Mouse (Mus musculus): ENCODE results near the gene Zfp420. TPM values are rescaled to one million over a fixed set of nuclear protein-coding genes. Genes with fewer than 3 reads are reported as not detected.

Zfp420 gene
- polyA plus RNA-seq, 1 experiment from 2014 or later: 10.3 TPM

DNA sequence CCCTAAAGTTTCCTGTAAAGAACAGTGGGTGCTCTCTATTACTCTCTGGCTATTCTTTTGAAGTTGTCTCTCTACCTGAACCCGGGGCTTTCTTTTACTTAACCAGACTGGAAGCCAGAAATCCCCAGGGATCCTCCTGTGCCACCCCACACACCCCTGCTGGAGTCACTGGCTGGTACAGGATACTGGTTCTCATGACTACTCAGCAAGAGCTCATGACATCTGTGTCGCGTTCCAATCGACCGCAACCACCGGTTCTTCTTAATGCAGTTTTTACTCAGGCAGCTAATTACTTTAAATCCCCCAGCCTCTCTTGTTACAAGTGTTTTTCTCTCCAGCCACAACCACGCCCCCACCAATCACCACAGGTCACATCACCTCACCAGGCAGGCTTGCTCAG is 20.3 kb downstream of the Zfp420 start:
- no peaks in the 10 kb centered on the region for H3K4me1 ChIP-seq (ENCODE audit: control insufficient read depth, insufficient read depth, low read length)
- ATAC-seq (ENCODE audit: low FRiP score): no peak
- H3K27me3 ChIP-seq (ENCODE audit: control insufficient read depth, insufficient read depth, low read length): no peaks in the 10 kb centered on the region
- no peak overlapping the region for H3K4me2 ChIP-seq
- no peak for DNase-seq (ENCODE audit: low spot score, missing footprints)
- H3K27ac ChIP-seq (ENCODE audit: low read depth, low read length): no peak overlapping the region
- H3K36me3 ChIP-seq (ENCODE audit: control insufficient read depth, insufficient read depth, low read length): peaks cover 8% of the 10 kb centered on the region
- no peak overlapping the region for H3K4me3 ChIP-seq (ENCODE audit: low read depth, low read length)
- H3K9me3 ChIP-seq (ENCODE audit: control insufficient read depth, low read length): peaks cover 11% of the 10 kb centered on the region
- 84% methylated on average over 7 of the region's 7 CpGs for WGBS
- no peak overlapping the region for H3K9ac ChIP-seq (ENCODE audit: low read length)

DNA sequence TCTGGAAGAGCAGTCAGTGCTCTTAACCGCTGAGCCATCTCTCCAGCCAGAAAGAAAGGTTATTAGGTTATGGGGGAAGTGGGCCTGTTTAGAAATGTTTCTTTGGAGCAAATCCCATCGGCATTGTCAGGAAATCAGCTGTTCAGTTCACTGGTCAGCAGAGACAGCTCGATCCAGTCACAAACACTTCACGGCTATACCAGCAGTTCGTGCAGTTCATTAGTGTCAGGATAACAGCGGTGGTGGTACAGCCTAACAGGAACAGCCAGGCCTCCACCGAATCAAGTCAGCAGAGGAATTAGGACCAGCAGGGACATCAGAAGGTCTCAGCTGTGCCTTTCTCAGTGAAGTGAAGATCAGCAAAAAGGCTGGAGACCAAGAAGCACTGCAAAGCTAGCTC is 21.1 kb downstream of the Zfp420 start:
- no peak overlapping the region for H3K4me3 ChIP-seq (ENCODE audit: low read depth, low read length)
- H3K27ac ChIP-seq (ENCODE audit: low read depth, low read length): no peak overlapping the region
- no peak for DNase-seq (ENCODE audit: low spot score, missing footprints)
- H3K4me2 ChIP-seq: no peak overlapping the region
- WGBS: 90% methylated on average over 7 of the region's 7 CpGs
- no peak for ATAC-seq (ENCODE audit: low FRiP score)
- H3K4me1 ChIP-seq (ENCODE audit: control insufficient read depth, insufficient read depth, low read length): no peaks in the 10 kb centered on the region
- H3K9ac ChIP-seq (ENCODE audit: low read length): no peak overlapping the region
- H3K36me3 ChIP-seq (ENCODE audit: control insufficient read depth, insufficient read depth, low read length): no peaks in the 10 kb centered on the region; the same call in 1 of the 2 replicates
- peaks cover 6% of the 10 kb centered on the region for H3K9me3 ChIP-seq (ENCODE audit: control insufficient read depth, low read length)
- H3K27me3 ChIP-seq (ENCODE audit: control insufficient read depth, insufficient read depth, low read length): no peaks in the 10 kb centered on the region

DNA sequence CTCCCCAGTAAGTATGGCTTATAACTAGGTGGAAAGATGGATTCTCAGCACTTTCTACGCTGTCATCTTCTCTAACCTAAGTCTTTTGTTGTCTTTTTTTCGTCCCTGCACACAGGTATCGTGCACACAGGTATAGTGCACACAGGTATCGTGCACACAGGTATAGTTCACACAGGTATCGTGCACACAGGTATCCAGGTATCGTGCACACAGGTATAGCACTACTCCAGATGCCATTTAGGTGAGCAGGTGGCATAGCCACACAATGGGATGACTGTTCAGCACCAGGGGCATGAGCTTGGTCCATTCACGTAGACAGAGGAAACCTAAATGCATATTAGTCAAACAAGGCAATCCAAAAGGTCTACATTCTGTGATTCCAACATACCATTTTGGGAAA is 30.7 kb downstream of the Zfp420 start:
- Histone ChIP-seq H3K9ac (ENCODE audit: low read length) (no peak overlapping the region), H3K4me2 (no peak overlapping the region), H3K4me1 (ENCODE audit: control insufficient read depth, insufficient read depth, low read length) (no peaks in the 10 kb centered on the region), H3K9me3 (ENCODE audit: control insufficient read depth, low read length) (peaks cover 45% of the 10 kb centered on the region), H3K36me3 (ENCODE audit: control insufficient read depth, insufficient read depth, low read length) (peaks cover 46% of the 10 kb centered on the region), H3K4me3 (ENCODE audit: low read depth, low read length) (no peak overlapping the region), H3K27me3 (ENCODE audit: control insufficient read depth, insufficient read depth, low read length) (no peaks in the 10 kb centered on the region), H3K27ac (ENCODE audit: low read depth, low read length) (no peak overlapping the region)
- ATAC-seq (ENCODE audit: low FRiP score): no peak
- DNase-seq (ENCODE audit: low spot score, missing footprints): no peak
- 95% methylated on average over 7 of the region's 7 CpGs for WGBS

DNA sequence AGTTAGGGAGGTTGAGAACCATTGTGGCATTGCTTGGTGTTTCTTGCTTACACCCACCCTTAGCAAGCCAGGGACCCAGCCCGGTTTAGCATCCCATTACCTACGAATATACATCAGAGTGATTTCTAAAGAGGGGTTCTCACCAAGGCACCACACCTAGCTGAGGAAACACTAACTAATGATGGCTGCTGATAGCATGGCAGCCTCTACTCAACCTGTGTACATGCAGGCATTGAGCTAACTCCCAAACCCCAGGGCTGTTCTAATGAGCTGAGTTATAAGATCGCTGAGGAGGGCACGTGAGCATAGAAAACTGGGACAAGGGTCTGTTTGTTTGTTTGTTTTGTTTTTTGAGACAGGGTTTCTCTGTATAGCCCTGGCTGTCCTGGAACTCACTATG is 33.0 kb downstream of the Zfp420 start:
- H3K27me3 ChIP-seq (ENCODE audit: control insufficient read depth, insufficient read depth, low read length): no peaks in the 10 kb centered on the region
- H3K4me1 ChIP-seq (ENCODE audit: control insufficient read depth, insufficient read depth, low read length): no peaks in the 10 kb centered on the region
- whole genome bisulfite sequencing: 95% methylated on average over 4 of the region's 4 CpGs
- no peak overlapping the region for H3K9ac ChIP-seq (ENCODE audit: low read length)
- ATAC-seq (ENCODE audit: low FRiP score) (no peak), DNase-seq (ENCODE audit: low spot score, missing footprints) (no peak)
- H3K27ac ChIP-seq (ENCODE audit: low read depth, low read length): no peak overlapping the region
- H3K4me3 ChIP-seq (ENCODE audit: low read depth, low read length): no peak overlapping the region
- H3K9me3 ChIP-seq (ENCODE audit: control insufficient read depth, low read length): peaks cover 31% of the 10 kb centered on the region
- no peak overlapping the region for H3K4me2 ChIP-seq
- peaks cover 58% of the 10 kb centered on the region for H3K36me3 ChIP-seq (ENCODE audit: control insufficient read depth, insufficient read depth, low read length)

DNA sequence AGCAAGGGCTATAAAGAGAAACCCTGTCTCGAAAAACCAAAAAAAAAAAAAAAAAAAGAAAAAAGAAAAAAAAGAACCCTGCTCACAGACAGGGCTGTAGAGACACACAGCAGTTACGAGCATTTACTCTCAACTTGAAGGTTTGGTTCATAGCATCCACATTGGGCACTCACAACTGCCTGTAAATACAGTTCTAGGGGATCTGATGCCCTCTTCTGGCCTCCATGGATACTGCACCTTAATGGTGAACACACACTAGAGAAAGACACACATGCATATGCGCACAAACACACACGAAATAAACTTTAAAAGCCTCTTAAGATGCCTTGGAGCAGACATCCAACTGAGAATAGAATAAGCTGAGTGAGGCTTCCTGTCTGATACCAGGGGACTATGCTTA is 38.6 kb downstream of the Zfp420 start:
- H3K9me3 ChIP-seq (ENCODE audit: control insufficient read depth, low read length): peaks cover 24% of the 10 kb centered on the region
- ATAC-seq (ENCODE audit: low FRiP score): no peak
- H3K36me3 ChIP-seq (ENCODE audit: control insufficient read depth, insufficient read depth, low read length): peaks cover 49% of the 10 kb centered on the region
- H3K9ac ChIP-seq (ENCODE audit: low read length): no peak overlapping the region
- H3K4me2 ChIP-seq: no peak overlapping the region
- no peaks in the 10 kb centered on the region for H3K4me1 ChIP-seq (ENCODE audit: control insufficient read depth, insufficient read depth, low read length)
- WGBS: 97% methylated on average over 4 of the region's 4 CpGs
- no peak overlapping the region for H3K4me3 ChIP-seq (ENCODE audit: low read depth, low read length)
- H3K27ac ChIP-seq (ENCODE audit: low read depth, low read length): no peak overlapping the region
- H3K27me3 ChIP-seq (ENCODE audit: control insufficient read depth, insufficient read depth, low read length): no peaks in the 10 kb centered on the region
- no peak for DNase-seq (ENCODE audit: low spot score, missing footprints)

DNA sequence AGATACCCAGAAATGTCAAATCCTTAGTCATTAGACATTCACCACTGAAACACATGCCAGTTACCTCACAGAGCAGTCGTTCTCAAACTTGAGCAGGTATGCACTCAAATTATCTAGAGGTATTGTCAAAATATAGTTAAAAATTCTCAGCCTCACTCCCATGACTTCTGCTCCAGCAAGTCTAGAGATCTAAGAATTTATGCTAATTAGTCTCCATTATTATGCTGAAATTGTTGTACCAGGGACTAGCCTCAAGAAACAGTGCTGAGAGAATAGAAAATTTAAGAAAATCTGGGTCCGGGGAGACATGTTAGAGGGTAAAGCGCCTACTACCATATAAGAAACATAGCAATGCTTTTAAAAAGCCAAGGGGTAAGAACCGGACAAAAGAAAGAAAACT is 44.3 kb downstream of the Zfp420 start:
- DNase-seq (ENCODE audit: low spot score, missing footprints) (no peak), ATAC-seq (ENCODE audit: low FRiP score) (no peak)
- Histone ChIP-seq H3K9ac (ENCODE audit: low read length) (no peak overlapping the region), H3K4me2 (no peak overlapping the region), H3K27ac (ENCODE audit: low read depth, low read length) (no peak overlapping the region), H3K4me3 (ENCODE audit: low read depth, low read length) (no peak overlapping the region), H3K36me3 (ENCODE audit: control insufficient read depth, insufficient read depth, low read length) (peaks cover 6% of the 10 kb centered on the region), H3K4me1 (ENCODE audit: control insufficient read depth, insufficient read depth, low read length) (peaks cover under 1% of the 10 kb centered on the region; the same call in 1 of the 2 replicates), H3K27me3 (ENCODE audit: control insufficient read depth, insufficient read depth, low read length) (no peaks in the 10 kb centered on the region), H3K9me3 (ENCODE audit: control insufficient read depth, low read length) (no peaks in the 10 kb centered on the region)
- WGBS: 97% methylated on average over 4 of the region's 4 CpGs

DNA sequence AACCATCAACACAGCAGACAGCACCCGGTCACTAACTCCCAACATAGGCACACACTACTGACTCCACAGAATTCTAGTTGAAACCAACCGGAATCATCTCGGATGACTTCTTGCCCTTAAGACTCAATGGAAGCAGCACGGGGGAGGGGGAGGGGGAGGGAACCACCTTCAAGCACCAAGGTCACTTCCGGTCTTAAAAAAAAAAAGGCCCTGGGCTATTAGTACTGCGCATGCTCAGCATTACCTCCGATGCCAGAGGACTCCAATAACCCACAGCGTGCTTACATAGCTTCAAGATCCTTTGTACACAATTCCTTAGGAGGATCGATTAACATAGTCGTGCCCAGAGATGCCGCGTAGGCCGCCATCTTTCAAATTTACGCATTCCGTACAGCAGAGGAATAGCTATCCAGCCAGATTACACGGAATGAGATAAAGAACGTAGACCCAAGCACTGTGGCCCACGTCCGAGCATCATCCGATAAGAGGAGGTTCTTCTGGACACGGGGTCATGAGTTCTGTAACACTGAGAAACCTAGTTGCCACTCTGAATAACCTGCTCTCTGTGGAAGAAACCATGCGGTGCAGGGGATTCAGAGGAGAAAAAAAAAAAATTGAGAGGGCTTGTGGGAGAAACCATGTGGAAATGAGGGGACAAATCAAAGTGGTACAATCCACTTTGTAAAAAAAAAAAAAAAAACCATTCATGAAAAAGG is 46.3 kb downstream of the Zfp420 start, which contains the start of gene Zfp27:
TSS of gene Zfp27 (minus strand) at position 607 of the 716 bp plus-strand sequence.
- H3K27ac ChIP-seq (ENCODE audit: low read depth, low read length): peak within 1 kb of the TSS; percentile 96
- peak within 1 kb of the TSS; percentile 41 for H3K4me3 ChIP-seq (ENCODE audit: low read depth, low read length)
- peak; percentile 99 for DNase-seq (ENCODE audit: low spot score, missing footprints)
- no peaks in the 10 kb centered on the region for H3K27me3 ChIP-seq (ENCODE audit: control insufficient read depth, insufficient read depth, low read length)
- no peaks in the 10 kb centered on the region for H3K36me3 ChIP-seq (ENCODE audit: control insufficient read depth, insufficient read depth, low read length)
- WGBS: under 1% methylated on average over 22 of the region's 22 CpGs
- H3K4me1 ChIP-seq (ENCODE audit: control insufficient read depth, insufficient read depth, low read length): peaks cover 10% of the 10 kb centered on the region
- peak; percentile 86 for ATAC-seq (ENCODE audit: low FRiP score)
- peak within 1 kb of the TSS; percentile 69 for H3K4me2 ChIP-seq
- peak within 1 kb of the TSS; percentile 81 for H3K9ac ChIP-seq (ENCODE audit: low read length)
- H3K9me3 ChIP-seq (ENCODE audit: control insufficient read depth, low read length): no peaks in the 10 kb centered on the region

DNA sequence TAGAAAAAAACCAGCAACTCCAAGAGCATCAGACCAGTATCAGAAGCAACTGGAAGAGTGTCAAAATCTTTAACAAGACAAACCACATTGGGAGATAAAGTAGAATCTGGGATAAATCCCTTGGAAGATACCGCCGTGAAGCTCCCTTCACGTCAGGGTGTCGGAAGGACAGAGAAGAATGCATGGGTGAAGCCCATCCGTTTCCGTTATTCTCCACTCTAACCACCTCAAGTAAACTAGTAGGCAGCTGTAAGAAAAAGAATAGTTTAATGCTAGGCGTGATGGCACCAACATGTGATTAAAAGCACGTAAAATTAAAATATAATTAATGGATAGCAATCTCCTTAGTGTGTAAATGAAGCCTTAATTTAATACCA is 46.9 kb downstream of the Zfp420 start:
- H3K27ac ChIP-seq (ENCODE audit: low read depth, low read length): peak overlapping the region; percentile 96
- DNase-seq (ENCODE audit: low spot score, missing footprints) (no peak), ATAC-seq (ENCODE audit: low FRiP score) (no peak)
- peak overlapping the region; percentile 41 for H3K4me3 ChIP-seq (ENCODE audit: low read depth, low read length)
- no peaks in the 10 kb centered on the region for H3K27me3 ChIP-seq (ENCODE audit: control insufficient read depth, insufficient read depth, low read length)
- H3K4me1 ChIP-seq (ENCODE audit: control insufficient read depth, insufficient read depth, low read length): peaks cover 10% of the 10 kb centered on the region
- H3K36me3 ChIP-seq (ENCODE audit: control insufficient read depth, insufficient read depth, low read length): no peaks in the 10 kb centered on the region; the same call in 1 of the 2 replicates
- peak overlapping the region; percentile 69 for H3K4me2 ChIP-seq
- H3K9ac ChIP-seq (ENCODE audit: low read length): peak overlapping the region; percentile 81
- 22% methylated on average over 8 of the region's 8 CpGs for WGBS
- no peaks in the 10 kb centered on the region for H3K9me3 ChIP-seq (ENCODE audit: control insufficient read depth, low read length)

DNA sequence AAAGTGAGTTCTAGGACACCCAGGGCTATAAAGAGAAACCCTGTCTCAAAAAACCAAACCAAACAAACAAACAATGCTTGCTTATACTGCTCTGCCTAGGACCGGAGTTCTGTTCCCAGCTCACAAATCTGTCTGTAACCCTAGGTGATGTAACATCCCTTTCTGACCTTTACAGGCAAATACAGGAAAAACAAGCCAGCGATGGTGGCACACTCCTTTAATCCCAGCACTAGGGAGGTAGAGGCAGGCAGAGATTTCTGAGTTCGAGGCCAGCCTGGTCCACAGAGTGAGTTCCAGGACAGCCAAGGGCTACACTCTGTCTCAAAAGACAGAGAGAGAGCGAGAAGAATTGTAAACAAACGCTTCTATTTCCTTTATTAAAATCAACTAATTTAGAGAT is 47.4 kb downstream of the Zfp420 start:
- no peak overlapping the region for H3K4me3 ChIP-seq (ENCODE audit: low read depth, low read length)
- H3K27ac ChIP-seq (ENCODE audit: low read depth, low read length): no peak overlapping the region
- WGBS: 92% methylated on average over 5 of the region's 5 CpGs
- H3K9ac ChIP-seq (ENCODE audit: low read length): no peak overlapping the region; the same call in 1 of the 2 replicates
- H3K27me3 ChIP-seq (ENCODE audit: control insufficient read depth, insufficient read depth, low read length): no peaks in the 10 kb centered on the region
- ATAC-seq (ENCODE audit: low FRiP score) (no peak), DNase-seq (ENCODE audit: low spot score, missing footprints) (peak; percentile 53)
- no peaks in the 10 kb centered on the region for H3K9me3 ChIP-seq (ENCODE audit: control insufficient read depth, low read length)
- H3K4me1 ChIP-seq (ENCODE audit: control insufficient read depth, insufficient read depth, low read length): peaks cover 10% of the 10 kb centered on the region
- H3K4me2 ChIP-seq: no peak overlapping the region
- peaks cover 3% of the 10 kb centered on the region; the same call in 1 of the 2 replicates for H3K36me3 ChIP-seq (ENCODE audit: control insufficient read depth, insufficient read depth, low read length)

Measured in midbrain, embryonic 11.5 days (tissue).